Mouse (Mus musculus): Measurements from ENCODE around the gene Btaf1.
"Not testable (repeated sequence)": the region's sequence is repeated elsewhere in the genome, so short reads cannot be mapped to it uniquely, and the experiment has no call there.

Btaf1 gene

DNA sequence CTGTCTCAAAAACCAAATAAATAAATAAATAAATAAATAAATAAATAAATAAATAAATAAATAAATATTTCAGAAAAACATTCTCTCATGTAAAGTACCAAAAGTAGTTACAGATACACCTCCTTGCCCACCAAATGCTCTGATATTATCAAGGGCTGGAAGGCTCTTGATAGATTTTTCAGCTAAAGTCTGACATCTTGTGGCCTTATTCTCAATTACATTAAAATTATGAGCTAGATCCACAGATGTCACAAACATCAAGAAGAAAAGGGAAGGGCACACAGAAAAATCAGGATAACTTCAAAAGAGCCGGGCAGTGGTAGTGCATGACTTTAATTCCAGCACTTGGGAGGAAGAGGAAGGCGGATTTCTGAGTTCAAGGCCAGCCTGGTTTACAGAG is 3.9 kb upstream of the Btaf1 start:
- no peak for DNase-seq (ENCODE audit: low spot score in 2 of 2)

DNA sequence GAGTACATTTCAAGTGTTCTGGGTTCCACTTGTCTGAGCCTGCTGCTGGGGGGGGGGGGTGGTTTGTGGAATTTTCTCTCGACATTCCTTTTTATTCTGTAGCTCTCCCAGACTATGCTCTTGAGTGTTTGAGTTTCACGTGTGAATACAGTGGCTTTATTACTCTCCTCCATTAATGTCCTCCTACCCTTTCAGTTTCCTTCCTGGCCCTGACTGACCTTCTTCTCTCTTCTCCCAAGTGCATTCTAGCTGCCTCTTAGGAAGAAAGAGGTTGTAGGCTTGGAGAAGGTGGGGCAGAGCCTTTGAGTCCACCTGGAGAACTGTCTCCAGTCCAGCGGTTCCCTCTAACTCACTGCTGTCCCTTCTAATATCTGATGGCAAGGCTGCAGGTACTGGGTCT is 2.9 kb upstream of the Btaf1 start:
- DNase-seq (ENCODE audit: low spot score in 2 of 2), result no peak

DNA sequence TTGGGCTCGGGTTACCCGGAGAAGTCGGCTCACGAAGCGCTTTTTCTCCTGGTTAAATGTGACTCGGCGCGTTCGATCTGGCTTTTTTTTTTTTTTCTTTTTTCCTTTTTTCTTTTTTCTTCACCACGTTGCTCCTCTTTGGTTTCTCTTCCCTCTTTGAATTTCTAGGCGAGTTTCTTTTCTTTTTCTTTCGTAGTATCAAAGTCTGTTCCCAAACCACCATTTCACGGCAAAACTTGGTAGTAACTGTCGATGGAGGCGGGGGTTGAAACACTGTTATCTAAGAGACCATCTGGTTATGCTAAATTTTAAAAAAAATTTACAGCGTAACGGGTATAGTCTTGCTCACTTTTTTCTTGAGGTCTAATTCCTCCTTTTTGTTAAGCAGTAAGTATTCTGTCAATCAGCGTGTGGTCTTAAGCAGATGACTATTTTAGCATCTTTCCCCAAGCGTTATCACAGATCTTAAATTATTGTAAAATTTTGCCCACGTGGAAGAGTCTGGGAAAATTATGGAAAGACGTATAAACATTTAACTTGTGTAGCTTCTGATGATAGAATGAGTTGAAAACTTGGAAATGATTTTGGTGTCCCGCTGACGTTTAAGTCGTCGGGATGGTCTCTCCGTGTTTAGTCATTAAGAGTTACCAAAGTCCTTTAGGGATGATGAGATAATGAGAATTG is 816 bp downstream of the Btaf1 start:
- DNase-seq (ENCODE audit: low spot score in 2 of 2), result no peak

DNA sequence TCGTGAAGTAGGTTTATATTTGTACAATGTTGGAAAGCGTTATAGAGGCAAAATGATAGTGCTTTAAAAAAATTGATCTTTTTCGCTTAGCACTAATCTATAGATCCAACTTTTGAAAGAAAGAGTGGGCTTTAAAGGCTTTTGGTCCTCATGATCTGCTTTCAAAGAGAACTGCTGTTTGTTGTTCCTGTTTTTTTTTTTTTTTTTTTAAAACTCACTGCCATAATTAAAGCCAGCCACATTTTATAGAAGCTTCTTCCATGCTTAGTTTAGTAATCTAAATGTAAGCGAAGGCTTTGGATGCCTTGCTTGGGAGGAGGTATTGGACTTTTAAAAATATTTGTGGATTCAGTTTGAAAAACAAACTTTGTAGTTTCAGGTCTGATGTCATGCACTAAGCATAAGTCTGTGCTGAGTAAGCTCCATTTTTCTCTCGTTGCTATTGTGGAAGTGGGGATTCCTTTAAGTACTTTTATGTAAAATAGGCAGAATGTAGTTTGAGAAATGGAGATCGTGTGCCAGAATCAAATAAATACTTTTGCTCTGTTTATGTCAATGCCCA is 2.0 kb downstream of the Btaf1 start:
- no peak for DNase-seq (ENCODE audit: low spot score in 2 of 2)

DNA sequence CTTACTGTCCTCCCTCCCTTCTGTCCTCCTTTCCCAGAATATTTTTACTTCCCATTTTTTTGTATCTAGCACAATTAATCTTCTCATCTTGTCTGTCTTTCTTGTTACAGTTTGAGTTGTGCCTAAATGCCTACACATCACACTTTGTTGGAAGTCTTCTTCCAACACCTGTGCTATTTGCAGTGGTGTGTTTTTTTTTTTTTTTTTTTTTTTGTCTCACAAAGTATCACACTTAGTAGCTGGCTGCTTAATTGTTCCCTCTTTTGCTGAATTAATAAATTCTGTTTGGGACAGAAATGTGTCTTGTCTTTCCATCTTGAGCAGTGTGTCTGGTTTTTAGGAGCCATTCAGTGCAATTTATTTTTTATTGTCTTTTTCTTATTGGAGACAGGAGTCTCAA is 3.9 kb downstream of the Btaf1 start:
- DNase-seq (ENCODE audit: low spot score in 2 of 2), result no peak

DNA sequence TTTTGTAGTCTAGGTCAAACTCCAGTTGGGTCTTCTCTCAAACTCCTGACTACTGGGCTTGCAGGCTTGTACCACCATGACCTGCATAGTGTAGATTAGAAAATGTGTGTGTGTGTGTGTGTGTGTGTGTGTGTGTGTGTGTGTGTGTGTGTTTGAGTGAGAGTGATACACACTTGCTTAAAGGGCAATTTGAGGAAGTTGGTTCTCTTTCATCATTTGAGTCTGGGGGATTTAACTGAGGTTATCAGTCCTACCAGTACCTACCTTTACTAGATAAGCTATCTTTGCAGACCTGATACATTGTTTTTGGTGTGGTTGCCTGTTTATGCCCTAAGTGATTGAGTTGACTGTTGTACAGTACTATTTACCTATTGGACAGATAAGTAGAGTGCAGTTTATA is 6.2 kb downstream of the Btaf1 start:
- no peak for DNase-seq (ENCODE audit: low spot score in 2 of 2)

DNA sequence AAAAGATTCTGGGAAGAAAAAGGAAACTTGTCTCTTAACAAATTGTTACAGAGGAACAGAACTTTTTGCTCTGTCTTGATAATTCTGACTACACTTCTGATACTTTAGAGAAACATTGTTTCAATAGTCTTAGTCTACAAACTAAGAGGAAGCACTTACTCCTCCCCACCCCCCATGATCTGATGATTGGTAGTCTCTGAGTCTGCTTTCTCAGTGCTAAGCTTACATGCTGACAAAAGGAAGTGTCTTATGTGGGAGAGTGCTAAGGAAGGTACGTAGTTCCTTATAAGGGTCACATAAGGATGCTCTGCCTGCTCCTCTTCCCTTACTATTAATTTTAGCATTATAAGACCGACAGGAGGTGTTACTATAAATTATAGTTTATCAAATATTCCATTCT is 6.7 kb downstream of the Btaf1 start:
- DNase-seq (ENCODE audit: low spot score in 2 of 2), result no peak

DNA sequence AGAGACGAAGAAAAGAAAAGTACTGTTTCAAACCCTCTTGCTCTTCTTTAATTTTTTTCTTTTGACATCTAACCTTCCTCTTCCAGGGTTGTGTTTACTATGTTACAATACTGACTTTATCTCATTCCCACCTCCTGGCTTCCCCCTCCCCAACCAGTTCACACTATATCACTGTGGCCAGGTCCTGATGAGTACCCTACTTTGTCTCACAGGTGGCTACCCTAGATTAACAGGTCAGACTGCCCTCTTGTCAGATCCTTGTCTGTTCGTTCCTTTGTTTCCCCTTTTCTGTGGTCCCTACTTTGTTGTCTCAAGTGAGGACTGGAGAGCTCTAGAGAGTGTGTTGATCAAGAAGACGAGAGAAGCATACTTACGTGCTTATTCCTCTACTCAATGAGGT is 10.4 kb downstream of the Btaf1 start:
- DNase-seq (ENCODE audit: low spot score in 2 of 2), result no peak

DNA sequence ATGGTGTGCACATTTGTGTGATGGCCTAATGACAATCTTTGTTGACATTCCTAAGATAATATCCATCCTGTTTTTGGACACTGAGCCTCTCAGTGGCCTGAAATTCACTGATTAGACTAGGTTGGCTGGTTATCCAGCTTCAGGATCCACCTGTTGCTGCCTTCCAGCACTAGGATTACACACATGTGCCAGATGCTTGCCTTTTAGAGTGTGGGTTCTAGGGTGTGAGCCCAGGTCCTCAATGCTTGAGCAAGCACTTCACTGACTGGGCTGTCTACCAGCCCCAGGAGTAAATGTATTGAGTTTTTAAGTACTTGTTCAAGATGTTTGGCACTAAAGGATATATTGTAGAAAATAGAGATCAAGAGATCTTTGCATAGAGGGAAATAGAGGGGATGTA is 12.1 kb downstream of the Btaf1 start:
- DNase-seq (ENCODE audit: low spot score in 2 of 2), result no peak

DNA sequence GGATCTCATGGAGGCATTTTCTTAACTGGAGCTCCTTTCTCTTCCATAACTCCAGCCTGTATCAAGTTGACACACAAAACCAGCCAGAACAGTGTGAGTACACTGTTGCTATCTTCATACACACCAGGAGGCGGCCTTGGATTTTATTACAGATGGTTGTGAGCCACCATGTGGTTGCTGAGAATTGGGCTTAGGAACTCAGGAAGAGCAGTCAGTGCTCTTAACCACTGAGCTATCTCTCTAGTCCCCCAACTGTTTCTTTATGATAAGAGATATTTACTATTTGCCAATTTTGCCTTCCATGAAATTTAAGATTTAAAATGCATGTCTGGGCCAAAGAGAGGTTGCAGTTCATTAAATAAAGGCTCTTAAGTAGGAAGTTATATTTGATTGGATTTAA is 14.2 kb downstream of the Btaf1 start:
- no peak for DNase-seq (ENCODE audit: low spot score in 2 of 2)

DNA sequence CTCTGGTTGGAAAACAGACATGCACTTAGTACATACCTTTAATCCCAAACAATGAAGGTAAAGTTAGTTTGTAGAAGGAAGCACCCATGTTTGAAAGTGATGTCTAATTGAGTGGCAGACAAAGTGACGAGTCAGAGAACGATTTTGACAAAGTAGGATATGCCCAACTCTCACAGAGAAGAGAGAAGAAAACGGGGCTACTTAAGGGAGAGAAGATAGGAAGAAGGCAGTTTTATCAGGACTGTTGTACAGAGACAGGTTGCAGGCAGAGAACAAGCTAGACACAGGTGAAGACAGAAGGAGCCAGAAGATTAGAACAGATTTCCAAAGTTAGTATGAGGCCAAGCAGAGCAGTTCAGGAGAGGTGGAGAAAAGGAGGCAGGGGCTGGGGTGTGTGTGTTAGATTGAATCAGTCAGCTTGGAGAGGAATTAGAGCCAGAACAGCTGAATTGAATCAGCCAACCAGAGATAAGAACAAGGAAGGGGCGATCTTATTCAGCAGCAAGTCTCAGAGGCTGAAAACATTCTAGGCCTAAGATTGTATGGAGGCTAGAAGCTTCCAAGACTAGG is 27.8 kb downstream of the Btaf1 start:
- DNase-seq (ENCODE audit: low spot score in 2 of 2), result no peak

DNA sequence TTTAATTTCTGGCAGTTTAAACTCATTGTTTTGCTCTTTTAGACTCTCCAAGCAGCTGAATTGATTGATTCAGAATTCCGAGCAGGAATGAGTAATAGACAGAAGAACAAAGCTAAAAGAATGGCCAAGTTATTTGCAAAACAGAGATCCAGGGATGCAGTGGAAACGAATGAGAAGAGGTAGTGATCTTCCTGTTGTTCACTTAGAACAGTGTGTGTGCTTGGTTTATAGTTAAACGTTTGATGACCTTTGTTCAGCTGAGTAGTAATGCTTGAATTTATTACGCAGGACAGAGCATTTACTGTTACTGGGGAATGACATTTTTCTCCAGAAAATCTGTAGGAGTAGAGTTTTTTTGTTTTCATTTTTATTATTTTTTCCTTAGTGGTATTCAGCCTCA is 32.5 kb downstream of the Btaf1 start:
- no peak for DNase-seq (ENCODE audit: low spot score in 2 of 2)

DNA sequence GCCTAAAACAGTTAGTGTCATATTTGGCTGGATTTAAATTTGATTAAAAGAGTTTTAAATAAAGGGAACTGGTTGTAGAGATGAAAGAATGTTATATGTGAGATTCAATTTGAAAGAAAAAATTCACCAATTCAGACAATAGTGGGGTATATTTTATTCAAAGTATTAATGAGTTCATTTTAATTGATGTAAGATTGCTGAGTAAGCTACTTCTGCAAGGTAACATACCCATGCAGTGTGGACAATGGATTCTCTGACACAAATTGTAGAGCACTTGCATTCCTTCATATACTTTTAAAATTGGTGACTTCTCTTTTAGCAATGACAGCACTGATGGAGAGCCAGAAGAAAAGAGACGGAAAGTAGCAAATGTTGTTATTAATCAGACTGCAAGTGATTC is 35.4 kb downstream of the Btaf1 start:
- no peak for DNase-seq (ENCODE audit: low spot score in 2 of 2)

DNA sequence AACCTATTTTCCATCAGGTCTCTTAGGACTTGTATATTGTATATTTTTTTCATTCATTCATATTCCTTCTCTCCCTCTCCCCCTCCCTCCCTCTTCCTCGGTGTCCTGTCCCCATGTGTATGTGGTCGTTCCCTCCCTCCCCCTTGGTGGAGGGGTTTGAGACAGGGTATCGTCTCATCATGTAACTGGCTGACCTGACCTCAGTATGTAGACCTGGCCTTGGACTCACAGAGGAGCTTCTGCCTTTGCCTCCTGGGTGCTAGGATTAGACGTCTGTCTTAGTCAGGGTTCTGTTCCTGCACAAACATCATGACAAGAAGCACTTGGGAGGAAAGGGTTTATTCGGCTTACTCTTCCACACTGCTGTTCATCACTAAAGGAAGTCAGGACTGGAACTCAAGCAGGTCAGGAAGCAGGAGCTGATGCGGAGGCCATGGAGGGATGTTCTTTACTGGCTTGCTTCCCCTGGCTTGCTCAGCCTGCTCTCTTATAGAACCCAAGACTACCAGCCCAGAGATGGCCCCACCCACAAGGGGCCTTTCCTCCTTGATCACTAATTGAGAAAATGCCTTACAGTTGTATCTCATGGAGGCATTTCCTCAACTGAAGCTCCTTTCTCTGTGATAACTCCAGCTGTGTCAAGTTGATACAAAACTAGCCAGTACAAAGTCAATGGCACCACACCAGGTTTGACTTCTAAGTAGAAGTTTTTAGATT is 36.8 kb downstream of the Btaf1 start:
- not testable (repeated sequence) for DNase-seq (ENCODE audit: low spot score in 2 of 2)

DNA sequence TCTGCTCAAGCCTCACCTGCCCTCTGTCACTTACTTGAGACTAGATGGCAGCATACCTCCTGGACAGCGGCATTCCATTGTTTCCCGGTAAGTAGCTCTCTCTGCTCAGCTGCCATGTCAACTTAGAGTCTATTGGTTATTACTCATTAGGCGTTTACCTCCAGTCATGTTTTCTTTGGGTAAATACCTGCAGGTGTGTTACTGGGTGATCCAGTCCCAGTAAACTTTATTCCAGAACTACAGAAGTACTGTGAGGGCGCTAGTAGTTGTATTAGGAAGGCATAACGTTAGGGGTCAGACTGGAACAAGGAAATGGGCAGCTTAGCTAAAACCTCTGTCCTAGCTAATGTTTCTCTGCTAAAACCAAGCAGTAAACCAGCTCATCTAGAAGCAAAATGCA is 78.7 kb downstream of the Btaf1 start:
- no peak for DNase-seq (ENCODE audit: low spot score in 2 of 2)

DNA sequence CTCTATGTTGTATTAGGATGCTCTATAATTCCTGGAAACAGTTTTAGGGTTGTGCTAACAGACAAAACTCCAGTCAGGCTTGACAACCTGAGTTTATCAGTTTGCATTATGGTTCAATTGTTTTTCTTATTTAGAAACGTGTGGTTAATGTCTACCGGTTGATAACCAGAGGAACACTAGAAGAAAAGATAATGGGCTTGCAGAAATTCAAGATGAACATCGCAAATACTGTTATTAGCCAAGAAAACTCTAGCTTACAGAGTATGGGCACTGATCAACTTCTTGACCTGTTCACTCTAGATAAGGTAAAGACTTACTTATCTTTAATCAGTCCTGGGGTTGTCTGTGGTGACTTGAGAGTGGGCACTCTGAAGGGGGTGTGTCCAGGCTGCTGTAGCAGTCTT is 84.0 kb downstream of the Btaf1 start:
- DNase-seq (ENCODE audit: low spot score in 2 of 2), result no peak

DNA sequence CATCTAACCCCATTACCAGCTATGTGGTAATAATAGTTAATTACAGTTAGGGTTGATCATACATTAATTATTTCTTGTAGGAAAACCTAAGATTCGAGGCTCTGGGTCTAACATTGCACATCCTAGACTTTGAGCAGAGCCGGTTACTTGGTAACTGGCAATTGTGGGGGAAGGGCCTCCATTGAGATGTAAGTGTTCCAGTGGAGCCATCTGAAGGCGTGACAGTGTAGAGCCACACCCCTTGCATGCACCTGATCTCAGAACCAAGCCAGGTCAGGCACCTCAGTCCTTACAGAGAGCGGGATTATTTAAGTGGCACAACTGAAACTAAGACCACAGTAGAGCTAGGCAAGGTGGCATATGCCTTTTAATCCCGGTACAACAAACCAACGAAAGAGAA is 87.6 kb downstream of the Btaf1 start:
- DNase-seq (ENCODE audit: low spot score in 2 of 2), result no peak

DNA sequence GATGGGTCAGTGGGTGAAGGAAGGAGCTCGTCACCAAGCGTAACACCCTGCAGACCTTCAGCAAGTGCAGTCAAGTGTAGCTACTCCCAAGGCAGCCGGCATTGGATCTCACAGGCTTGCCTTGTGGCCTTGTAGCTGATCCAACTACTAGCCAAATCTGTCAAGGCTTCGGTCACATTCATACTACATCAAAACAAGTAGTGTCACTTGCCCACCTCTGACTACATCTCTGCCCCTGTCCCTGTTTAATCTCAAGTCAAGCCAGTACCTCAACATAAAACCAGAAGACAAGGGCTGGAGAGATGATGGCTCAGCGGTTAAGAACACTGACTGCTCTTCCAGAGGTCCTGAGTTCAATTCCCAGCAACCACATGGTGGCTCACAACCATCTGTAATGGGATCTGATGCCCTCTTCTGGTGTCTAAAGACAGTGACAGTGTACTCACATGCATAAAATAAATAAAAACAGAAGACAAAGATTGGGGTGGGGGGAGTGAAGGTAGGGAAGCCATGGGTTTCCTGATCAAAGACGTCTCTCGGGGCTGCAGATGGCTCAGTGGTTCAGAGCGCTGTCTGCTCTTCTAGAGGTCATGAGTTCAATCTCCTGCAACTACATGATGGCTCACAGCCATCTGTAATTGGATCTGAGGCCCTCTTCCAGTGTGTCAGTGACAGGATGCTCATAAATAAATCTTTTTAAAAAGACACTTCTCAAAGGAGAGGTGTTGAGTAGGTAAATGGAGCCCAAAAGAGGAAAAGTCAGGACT is 88.5 kb downstream of the Btaf1 start:
- no peak for DNase-seq (ENCODE audit: low spot score in 2 of 2)

DNA sequence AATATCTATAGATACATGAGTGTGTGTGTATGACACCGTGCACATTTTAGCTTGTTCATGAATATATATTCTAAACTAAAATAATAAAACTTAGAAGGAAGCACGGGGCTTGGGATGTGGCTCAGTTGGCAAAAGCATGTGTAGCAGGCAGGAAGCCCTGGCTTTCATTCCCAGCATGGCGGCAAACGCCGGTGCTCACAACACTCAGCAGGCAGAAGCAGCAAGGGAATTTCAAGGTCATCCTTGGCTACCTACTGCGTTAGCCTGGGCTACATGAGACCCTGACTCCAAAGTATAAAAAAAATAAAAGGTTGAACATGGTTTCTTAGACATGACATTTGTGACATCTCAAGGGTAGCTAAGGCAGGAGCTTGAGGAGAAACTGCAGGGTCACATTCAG is 91.0 kb downstream of the Btaf1 start:
- no peak for DNase-seq (ENCODE audit: low spot score in 2 of 2)

DNA sequence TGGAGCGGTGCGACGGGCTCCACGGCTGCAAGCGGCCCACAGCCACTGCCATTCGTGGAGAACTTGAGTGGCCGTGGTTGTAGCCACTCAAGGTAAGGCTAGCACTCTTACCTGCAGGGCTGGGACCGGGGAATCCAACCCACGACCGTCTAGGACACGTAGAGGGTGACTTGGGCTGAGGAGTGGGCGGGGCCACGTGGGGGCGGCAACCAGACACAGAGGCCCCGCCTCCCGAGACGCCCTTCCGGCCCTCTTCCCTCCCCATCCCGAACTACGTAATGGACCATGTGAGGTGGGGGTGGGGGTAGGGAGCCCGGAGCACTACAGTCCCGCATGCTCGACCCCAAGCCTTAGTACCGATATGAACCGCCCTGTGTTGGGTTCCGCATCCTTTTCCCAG is 92.5 kb downstream of the Btaf1 start:
- peak; percentile 48 to 54 for DNase-seq (ENCODE audit: low spot score in 2 of 2)

DNA sequence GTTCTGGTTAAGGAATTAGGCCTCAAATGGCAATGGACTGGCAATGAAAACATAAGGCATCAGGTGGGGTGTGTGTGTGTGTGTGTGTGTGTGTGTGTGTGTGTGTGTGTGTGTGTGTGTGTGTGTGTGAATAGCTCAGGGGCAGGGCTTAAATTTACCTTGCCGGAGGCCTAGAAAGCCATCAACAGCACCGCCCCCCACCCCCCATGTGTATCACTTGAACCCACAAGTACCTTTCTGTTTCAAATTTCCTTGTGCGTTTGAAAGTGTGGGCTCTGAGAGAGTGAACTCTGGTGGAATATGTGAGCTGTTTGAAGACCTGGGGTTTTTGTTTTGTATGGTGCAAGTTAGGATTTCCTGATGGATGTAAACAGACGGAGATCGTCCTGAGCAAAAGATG is 93.1 kb downstream of the Btaf1 start:
- DNase-seq (ENCODE audit: low spot score in 2 of 2), result no peak

DNA sequence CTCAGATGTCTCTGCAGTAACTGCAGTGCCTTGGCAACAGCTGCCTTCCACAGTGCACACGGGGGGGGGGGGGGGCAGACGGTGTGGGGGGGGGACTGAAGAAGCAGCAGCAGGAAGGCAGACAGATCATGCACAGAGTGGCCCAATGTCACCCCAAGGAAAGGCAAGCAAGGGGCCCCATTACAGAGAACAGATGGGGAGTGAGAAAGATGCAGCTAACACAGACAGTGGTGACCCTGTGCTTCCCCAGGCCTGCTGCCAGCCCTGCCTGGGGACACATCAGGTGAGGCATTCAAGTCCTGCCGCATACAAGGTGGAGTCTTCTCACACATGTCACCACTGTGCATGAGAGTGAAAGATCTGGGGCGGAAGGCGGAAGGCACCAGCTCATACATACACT is 94.7 kb downstream of the Btaf1 start:
- no peak for DNase-seq (ENCODE audit: low spot score in 2 of 2)
